Mouse (Mus musculus): ENCODE results near the gene 1700074P13Rik. TPM values are rescaled to one million over a fixed set of nuclear protein-coding genes. Genes with fewer than 3 reads are reported as not detected.
A peak's percentile ranks its signal among the peaks of the same experiment; 100 is the strongest.
"Not testable (repeated sequence)": the region's sequence is repeated elsewhere in the genome, so short reads cannot be mapped to it uniquely, and the experiment has no call there.

Gene 1700074P13Rik
- polyA plus RNA-seq (2015; fragmentation: Nextera tagmentation; extraction: Ambion mirVana): not detected in 2 replicates

GRCm38 (mm10) chr6:40940457-40940856 lies at the start of gene 1700074P13Rik:
Gene 1700074P13Rik, minus strand, starts transcription at chr6:40940557.
- H3K36me3 ChIP-seq (replicated peaks): no peaks in the 10 kb centered on the region
- no peak for ATAC-seq (ENCODE audit: insufficient read depth)
- no peaks in the 10 kb centered on the region for H3K4me1 ChIP-seq (replicated peaks)
- no peak within 1 kb of the TSS for H3K9ac ChIP-seq
- H3K27me3 ChIP-seq: no peaks in the 10 kb centered on the region
- no peak within 1 kb of the TSS for H3K4me2 ChIP-seq
- 76% methylated on average over 10 of the region's 10 CpGs for WGBS (ENCODE audit: insufficient replicate concordance)
- H3K4me3 ChIP-seq (replicated peaks): no peak within 1 kb of the TSS
- H3K27ac ChIP-seq (replicated peaks): no peak within 1 kb of the TSS
- no peaks in the 10 kb centered on the region for H3K9me3 ChIP-seq (replicated peaks)

GRCm38 (mm10) chr6:40964454-40964853 lies 24.1 kb upstream of the 1700074P13Rik start, which contains the start of gene 1810009J06Rik:
Gene 1810009J06Rik, plus strand, starts transcription at chr6:40964754.
- H3K27ac ChIP-seq (replicated peaks); ATAC-seq (ENCODE audit: insufficient read depth); H3K36me3 ChIP-seq (replicated peaks); H3K9me3 ChIP-seq (replicated peaks); H3K4me2 ChIP-seq; H3K4me3 ChIP-seq (replicated peaks); H3K9ac ChIP-seq; H3K4me1 ChIP-seq (replicated peaks); H3K27me3 ChIP-seq: not testable (repeated sequence)
- WGBS (ENCODE audit: insufficient replicate concordance): 66% methylated on average over 2 of the region's 2 CpGs

GRCm38 (mm10) chr6:40953716-40954115 lies 13.4 kb upstream of the 1700074P13Rik start:
- WGBS (ENCODE audit: insufficient replicate concordance): 40% methylated on average over 2 of the region's 2 CpGs

GRCm38 (mm10) chr6:40951770-40952169 lies 11.4 kb upstream of the 1700074P13Rik start, which contains the start of gene Gm4744:
Gene Gm4744, minus strand, starts transcription at chr6:40951870.
- Histone ChIP-seq H3K27ac (replicated peaks) (no peak within 1 kb of the TSS), H3K4me3 (replicated peaks) (no peak within 1 kb of the TSS), H3K4me1 (replicated peaks) (no peaks in the 10 kb centered on the region), H3K27me3 (no peaks in the 10 kb centered on the region), H3K36me3 (replicated peaks) (no peaks in the 10 kb centered on the region), H3K4me2 (no peak within 1 kb of the TSS), H3K9me3 (replicated peaks) (no peaks in the 10 kb centered on the region), H3K9ac (no peak within 1 kb of the TSS)
- ATAC-seq (ENCODE audit: insufficient read depth): no peak

More at GRCm38 (mm10) chr6:40953716-40954115, 13.4 kb upstream of the 1700074P13Rik start:
- Histone ChIP-seq H3K27ac (replicated peaks) (no peak overlapping the region), H3K9ac (no peak overlapping the region), H3K4me3 (replicated peaks) (no peak overlapping the region), H3K9me3 (replicated peaks) (no peaks in the 10 kb centered on the region), H3K27me3 (no peaks in the 10 kb centered on the region), H3K4me1 (replicated peaks) (no peaks in the 10 kb centered on the region), H3K4me2 (no peak overlapping the region), H3K36me3 (replicated peaks) (no peaks in the 10 kb centered on the region)
- ATAC-seq (ENCODE audit: insufficient read depth): no peak

GRCm38 (mm10) chr6:40919954-40920353 lies 20.4 kb downstream of the 1700074P13Rik start:
- 77% methylated on average over 4 of the region's 4 CpGs for WGBS (ENCODE audit: insufficient replicate concordance)
- Histone ChIP-seq H3K9me3 (replicated peaks) (no peaks in the 10 kb centered on the region), H3K4me1 (replicated peaks) (no peaks in the 10 kb centered on the region), H3K4me3 (replicated peaks) (no peak overlapping the region), H3K27ac (replicated peaks) (no peak overlapping the region), H3K9ac (no peak overlapping the region), H3K36me3 (replicated peaks) (no peaks in the 10 kb centered on the region), H3K4me2 (no peak overlapping the region), H3K27me3 (no peaks in the 10 kb centered on the region)
- no peak for ATAC-seq (ENCODE audit: insufficient read depth)

- Histone ChIP-seq H3K9ac (no peak within 1 kb of the TSS), H3K27me3 (no peaks in the 10 kb centered on the region), H3K4me2 (no peak within 1 kb of the TSS), H3K4me3 (replicated peaks) (no peak within 1 kb of the TSS), H3K4me1 (replicated peaks) (no peaks in the 10 kb centered on the region), H3K36me3 (replicated peaks) (no peaks in the 10 kb centered on the region), H3K9me3 (replicated peaks) (no peaks in the 10 kb centered on the region), H3K27ac (replicated peaks) (no peak within 1 kb of the TSS)
- ATAC-seq (ENCODE audit: insufficient read depth): no peak
These were observed 40.1 kb downstream of the 1700074P13Rik start, which contains the start of gene Prss58 for GRCm38 (mm10) chr6:40900287-40900686. Gene Prss58, minus strand, starts transcription at chr6:40900387.

- Histone ChIP-seq H3K4me2 (no peak overlapping the region), H3K36me3 (replicated peaks) (no peaks in the 10 kb centered on the region), H3K4me1 (replicated peaks) (0 out of 2 replicates have a peak, but pooled peaks cover 2% of the 10 kb centered on the region), H3K9ac (no peak overlapping the region), H3K27ac (replicated peaks) (no peak overlapping the region), H3K9me3 (replicated peaks) (no peaks in the 10 kb centered on the region), H3K4me3 (replicated peaks) (no peak overlapping the region), H3K27me3 (no peaks in the 10 kb centered on the region)
- no peak for ATAC-seq (ENCODE audit: insufficient read depth)
- WGBS (ENCODE audit: insufficient replicate concordance): 63% methylated on average over 1 of the region's 1 CpGs
These were observed 45.6 kb downstream of the 1700074P13Rik start for GRCm38 (mm10) chr6:40894716-40895115.

GRCm38 (mm10) chr6:40893577-40893976 lies 46.8 kb downstream of the 1700074P13Rik start:
- no peak overlapping the region for H3K27ac ChIP-seq (replicated peaks)
- H3K36me3 ChIP-seq (replicated peaks): no peaks in the 10 kb centered on the region
- WGBS (ENCODE audit: insufficient replicate concordance): 27% methylated on average over 7 of the region's 7 CpGs
- no peaks in the 10 kb centered on the region for H3K27me3 ChIP-seq
- no peak for ATAC-seq (ENCODE audit: insufficient read depth)
- H3K4me2 ChIP-seq: no peak overlapping the region
- H3K4me1 ChIP-seq (replicated peaks): 0 out of 2 replicates have a peak, but pooled peaks cover 2% of the 10 kb centered on the region
- no peaks in the 10 kb centered on the region for H3K9me3 ChIP-seq (replicated peaks)
- no peak overlapping the region for H3K4me3 ChIP-seq (replicated peaks)
- no peak overlapping the region for H3K9ac ChIP-seq

GRCm38 (mm10) chr6:40891754-40892153 lies 48.6 kb downstream of the 1700074P13Rik start:
- Histone ChIP-seq H3K27ac (replicated peaks) (peak overlapping the region; percentile 65), H3K27me3 (no peaks in the 10 kb centered on the region), H3K9ac (no peak overlapping the region), H3K4me2 (0 out of 2 replicates have a peak overlapping the region, but pooled peaks have one; percentile 4), H3K36me3 (replicated peaks) (no peaks in the 10 kb centered on the region), H3K4me3 (replicated peaks) (no peak overlapping the region), H3K9me3 (replicated peaks) (no peaks in the 10 kb centered on the region), H3K4me1 (replicated peaks) (0 out of 2 replicates have a peak, but pooled peaks cover 2% of the 10 kb centered on the region)
- 30% methylated on average over 4 of the region's 4 CpGs for WGBS (ENCODE audit: insufficient replicate concordance)
- no peak for ATAC-seq (ENCODE audit: insufficient read depth)

GRCm38 (mm10) chr6:40890973-40891372 lies 49.4 kb downstream of the 1700074P13Rik start:
- H3K9me3 ChIP-seq (replicated peaks): no peaks in the 10 kb centered on the region
- WGBS (ENCODE audit: insufficient replicate concordance): 11% methylated on average over 1 of the region's 1 CpGs
- H3K27ac ChIP-seq (replicated peaks): peak overlapping the region; percentile 65
- H3K4me1 ChIP-seq (replicated peaks): 0 out of 2 replicates have a peak, but pooled peaks cover 2% of the 10 kb centered on the region
- 0 out of 2 replicates have a peak overlapping the region, but pooled peaks have one; percentile 4 for H3K4me2 ChIP-seq
- H3K9ac ChIP-seq: no peak overlapping the region
- H3K4me3 ChIP-seq (replicated peaks): no peak overlapping the region
- H3K27me3 ChIP-seq: no peaks in the 10 kb centered on the region
- H3K36me3 ChIP-seq (replicated peaks): no peaks in the 10 kb centered on the region
- ATAC-seq (ENCODE audit: insufficient read depth): peak; percentile 57

GRCm38 (mm10) chr6:40887394-40887793 lies 53.0 kb downstream of the 1700074P13Rik start, which contains the start of gene Moxd2:
Gene Moxd2, minus strand, starts transcription at chr6:40887494.
- H3K4me2 ChIP-seq: no peak within 1 kb of the TSS
- no peak for ATAC-seq (ENCODE audit: insufficient read depth)
- WGBS (ENCODE audit: insufficient replicate concordance): 68% methylated on average over 3 of the region's 3 CpGs
- no peak within 1 kb of the TSS for H3K27ac ChIP-seq (replicated peaks)
- H3K4me1 ChIP-seq (replicated peaks): 0 out of 2 replicates have a peak, but pooled peaks cover 2% of the 10 kb centered on the region
- no peak within 1 kb of the TSS for H3K9ac ChIP-seq
- H3K4me3 ChIP-seq (replicated peaks): no peak within 1 kb of the TSS
- no peaks in the 10 kb centered on the region for H3K27me3 ChIP-seq
- H3K9me3 ChIP-seq (replicated peaks): no peaks in the 10 kb centered on the region
- H3K36me3 ChIP-seq (replicated peaks): no peaks in the 10 kb centered on the region

All from liver, embryonic 15.5 days (tissue).